Mouse (Mus musculus) megakaryocyte, adult 5-6 weeks (primary cell): ENCODE results near the gene Rptor. TPM values are rescaled to one million over a fixed set of nuclear protein-coding genes. Genes with fewer than 3 reads are reported as not detected.
"Not testable (repeated sequence)": the region's sequence is repeated elsewhere in the genome, so short reads cannot be mapped to it uniquely, and the experiment has no call there.

Experiments used
- ATAC-seq: 2 replicates; pipeline ENCODE4 v1.8.0; 2016; ENCODE audit warnings: mild to moderate bottlenecking, inconsistent platforms; ENCODE audit not compliant: poor library complexity, severe bottlenecking
- total RNA-seq, 2 experiments: library from RNA; stranded (forward) in 1 of 2; stranded (reverse) in 1 of 2; fragments of 153-499, 151-499 nt in 1 of 2; fragments of 221-1000, 200-1000 nt in 1 of 2; gene quantifications; 2 replicates each; pipeline versions ENCODE4 v1.2.3 to v1.2.4; 2015 to 2017

The Rptor gene
- total RNA-seq, 2 experiments from 2014 or later, result 7.1 to 11.8 TPM

- ATAC-seq, result no peak
Measured at GRCm38 (mm10) chr11:119644612-119645379, 42.1 kb downstream of the Rptor start.

GRCm38 (mm10) chr11:119650456-119650855 lies 47.8 kb downstream of the Rptor start:
- no peak for ATAC-seq

GRCm38 (mm10) chr11:119653336-119653735 lies 50.6 kb downstream of the Rptor start:
- no peak for ATAC-seq

DNA sequence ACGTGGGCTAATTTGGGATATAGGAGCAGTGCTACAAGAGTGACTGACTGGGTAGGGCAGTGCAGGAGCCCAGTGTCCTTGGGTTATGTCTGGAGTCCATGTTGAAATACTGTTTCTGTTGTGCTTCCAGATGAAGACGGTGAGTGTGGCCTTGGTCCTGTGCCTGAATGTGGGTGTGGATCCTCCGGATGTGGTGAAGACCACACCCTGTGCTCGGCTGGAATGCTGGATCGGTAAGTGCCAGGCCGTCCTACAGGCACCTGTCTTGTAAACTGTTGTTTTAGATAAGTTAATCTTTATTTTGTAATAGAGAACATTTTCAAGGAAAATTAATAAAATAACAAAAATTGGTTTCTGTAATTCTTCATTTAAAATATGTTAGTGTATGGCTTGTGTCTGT lies 54.8 kb downstream of the Rptor start:
- no peak for ATAC-seq

- ATAC-seq, result no peak
Measured at GRCm38 (mm10) chr11:119659296-119659695, 56.6 kb downstream of the Rptor start.

DNA sequence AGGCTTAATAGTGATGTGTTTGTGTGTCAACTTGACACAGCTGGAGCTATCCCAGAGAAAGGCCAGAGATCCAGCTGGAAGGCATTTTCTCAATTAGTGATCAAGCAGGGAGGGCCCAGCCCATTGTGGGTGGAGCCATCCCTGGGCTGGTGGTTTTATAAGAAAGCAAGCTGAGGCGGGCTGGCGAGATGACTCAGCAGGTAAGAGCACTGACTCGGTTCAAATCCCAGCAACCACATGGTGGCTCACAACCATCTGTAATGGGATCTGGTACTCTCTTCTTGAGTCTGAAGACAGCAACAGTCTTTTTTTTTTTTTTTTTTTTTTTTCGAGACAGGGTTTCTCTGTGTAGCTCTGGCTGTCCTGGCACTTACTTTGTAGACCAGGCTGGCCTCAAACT lies 58.8 kb downstream of the Rptor start:
- not testable (repeated sequence) for ATAC-seq

DNA sequence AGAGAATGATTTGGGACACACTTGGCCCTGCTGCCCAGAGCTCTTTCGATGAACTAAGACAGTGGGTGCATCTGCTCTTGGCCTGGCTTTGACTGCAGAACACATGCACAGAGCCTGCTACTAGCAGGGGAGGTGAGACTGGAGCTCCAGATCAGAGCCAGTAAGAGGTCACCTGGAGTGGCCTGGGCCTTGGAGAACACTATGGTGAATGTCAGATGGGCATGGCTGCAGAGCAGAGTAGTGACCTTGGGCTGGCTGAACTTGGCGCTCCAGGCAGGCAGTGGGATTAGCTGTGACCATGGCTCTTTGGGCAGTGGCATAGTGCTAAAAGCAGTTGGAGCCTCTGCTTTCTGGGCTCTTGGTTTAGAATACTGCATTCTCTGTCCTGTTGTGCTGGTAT lies 61.2 kb downstream of the Rptor start:
- no peak for ATAC-seq

GRCm38 (mm10) chr11:119664678-119665307 lies 62.1 kb downstream of the Rptor start:
- ATAC-seq, result no peak

GRCm38 (mm10) chr11:119665308-119665702 lies 62.6 kb downstream of the Rptor start:
- ATAC-seq, result no peak

- no peak for ATAC-seq
Measured at GRCm38 (mm10) chr11:119666567-119667108, 63.9 kb downstream of the Rptor start.

DNA sequence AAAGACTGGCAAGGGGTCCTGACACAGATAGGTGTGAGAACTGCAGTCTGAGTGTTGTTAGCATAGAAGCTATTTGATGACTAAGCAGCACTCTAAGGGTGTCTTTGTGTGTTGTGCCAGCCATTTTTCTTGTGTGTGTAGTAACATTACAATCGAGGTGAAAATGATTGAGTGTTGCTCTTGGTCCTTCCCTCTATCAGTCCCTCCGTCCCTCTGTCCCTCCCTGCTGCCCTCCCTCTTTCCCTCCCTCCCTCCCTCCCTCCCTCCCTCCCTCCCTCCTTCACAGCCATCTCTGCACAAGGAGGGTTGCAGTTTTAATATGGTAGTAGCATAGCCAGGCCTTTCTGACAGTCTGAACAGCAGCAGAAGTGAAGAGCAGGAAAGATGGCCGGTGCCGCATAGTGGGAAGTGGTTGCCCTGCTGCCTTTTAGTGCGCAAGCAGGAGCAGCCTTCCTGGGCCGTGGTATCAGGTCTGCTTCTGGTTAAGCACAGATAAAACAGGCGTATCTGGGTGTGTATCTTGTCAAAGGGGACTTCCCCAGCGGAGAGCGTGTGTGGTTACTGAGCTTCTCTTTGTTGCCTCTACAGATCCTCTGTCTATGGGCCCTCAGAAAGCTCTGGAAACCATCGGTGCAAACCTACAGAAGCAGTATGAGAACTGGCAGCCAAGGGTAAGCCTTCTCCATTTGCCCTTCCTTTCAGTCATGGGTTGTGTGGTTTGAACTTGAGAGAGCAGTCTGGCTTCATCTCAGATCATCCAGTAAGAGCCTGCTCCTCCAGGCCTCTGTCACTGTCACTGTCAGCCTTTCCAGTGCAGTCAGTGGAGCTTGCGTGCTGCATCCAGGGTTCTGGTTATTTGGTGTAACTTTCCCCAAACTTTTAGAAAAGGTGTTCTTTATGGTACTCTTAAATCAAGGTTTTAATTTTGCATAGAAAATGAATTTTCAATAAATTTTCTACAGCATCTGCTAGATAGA lies 68.3 kb downstream of the Rptor start:
- peak; percentile 94 for ATAC-seq

DNA sequence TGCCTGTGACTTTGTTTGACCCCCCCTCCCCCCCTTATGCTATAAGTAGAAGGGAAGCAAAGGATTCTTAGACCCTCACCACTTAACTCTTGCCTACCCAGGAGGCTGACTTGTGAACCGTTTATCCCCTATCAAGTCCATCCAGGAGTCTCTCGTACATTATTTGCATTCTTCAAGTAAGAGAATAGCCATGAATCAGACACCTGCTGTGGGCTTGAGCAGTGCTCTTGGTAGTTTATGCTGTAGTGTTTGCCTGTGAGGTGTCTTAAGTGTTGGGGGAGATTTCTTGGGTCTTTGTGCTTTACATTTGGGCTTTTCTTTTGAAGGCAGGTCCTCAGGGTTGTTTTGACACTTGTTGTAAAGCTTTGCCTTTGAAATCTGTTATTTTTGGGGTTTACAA lies 69.3 kb downstream of the Rptor start:
- ATAC-seq, result no peak

GRCm38 (mm10) chr11:119672775-119673174 lies 70.1 kb downstream of the Rptor start:
- no peak for ATAC-seq

DNA sequence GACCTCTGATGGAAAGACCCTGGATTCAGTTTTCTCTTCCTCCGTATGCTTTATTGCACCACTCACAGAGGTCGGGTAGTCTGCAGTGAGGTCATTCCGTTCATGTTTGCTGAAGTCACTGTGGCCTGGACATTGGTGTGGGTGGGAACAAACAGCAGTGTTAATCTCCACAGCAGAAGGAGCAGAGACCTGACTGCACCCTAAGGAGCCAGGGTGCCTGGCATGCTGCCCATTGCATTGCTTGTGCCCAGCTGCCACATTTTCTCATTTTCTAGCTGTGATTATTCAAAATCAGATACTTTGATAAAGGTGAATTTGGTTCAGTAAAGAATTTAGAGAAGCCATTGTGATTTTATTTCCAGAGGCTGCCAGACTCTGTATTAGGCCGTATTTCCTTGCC lies 72.1 kb downstream of the Rptor start:
- ATAC-seq, result no peak

DNA sequence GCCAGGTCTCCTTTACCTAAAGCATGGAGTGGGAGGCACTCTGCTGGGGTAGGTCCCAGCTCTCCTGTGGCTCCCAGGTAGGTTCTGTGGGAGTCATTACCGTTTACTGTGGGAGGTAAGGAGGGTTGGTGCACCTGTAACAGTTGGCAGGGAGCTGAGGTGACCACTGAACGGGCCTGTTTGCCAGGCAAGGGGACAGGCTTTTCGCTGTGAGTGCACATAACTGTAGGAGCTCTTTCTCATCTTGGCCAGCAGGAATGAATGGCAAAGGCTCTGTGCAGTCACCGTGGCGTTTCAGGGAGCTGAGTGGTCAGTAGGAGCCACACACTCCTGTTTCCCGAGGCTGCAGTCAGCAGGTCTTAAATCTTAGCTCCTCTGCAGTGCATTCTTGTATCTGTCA lies 72.8 kb downstream of the Rptor start:
- no peak for ATAC-seq

DNA sequence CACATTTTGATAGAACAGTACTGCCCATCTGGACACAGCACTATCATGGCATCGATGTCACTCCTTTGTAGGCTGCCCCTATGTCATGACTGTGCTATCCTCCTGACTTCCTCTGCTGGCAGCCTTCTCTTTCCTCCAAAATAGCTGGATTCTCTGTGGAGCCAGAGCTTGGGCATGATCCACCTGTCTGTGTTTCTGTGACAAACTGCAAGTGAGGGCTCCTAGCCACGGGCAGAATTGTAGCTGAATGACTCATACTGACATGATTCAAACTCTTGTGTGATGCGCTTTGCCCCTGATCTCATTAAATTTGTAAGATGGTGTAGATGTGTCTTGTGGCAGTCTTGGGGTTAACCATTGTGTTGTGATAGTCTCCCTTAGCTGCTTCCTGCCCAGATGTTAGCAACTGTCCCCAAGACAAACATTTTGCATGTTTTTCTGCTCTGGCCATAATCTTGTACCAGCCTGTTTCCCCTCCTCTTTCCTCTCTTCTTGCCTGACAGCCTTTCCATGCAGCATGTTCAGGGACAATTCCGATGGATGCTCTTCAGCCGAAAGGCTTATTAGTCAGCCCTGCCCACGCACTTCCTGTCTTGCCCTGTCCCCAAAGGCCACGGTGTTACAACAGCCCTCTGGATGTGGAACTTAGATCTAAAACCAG lies 74.2 kb downstream of the Rptor start:
- ATAC-seq, result peak; percentile 74

DNA sequence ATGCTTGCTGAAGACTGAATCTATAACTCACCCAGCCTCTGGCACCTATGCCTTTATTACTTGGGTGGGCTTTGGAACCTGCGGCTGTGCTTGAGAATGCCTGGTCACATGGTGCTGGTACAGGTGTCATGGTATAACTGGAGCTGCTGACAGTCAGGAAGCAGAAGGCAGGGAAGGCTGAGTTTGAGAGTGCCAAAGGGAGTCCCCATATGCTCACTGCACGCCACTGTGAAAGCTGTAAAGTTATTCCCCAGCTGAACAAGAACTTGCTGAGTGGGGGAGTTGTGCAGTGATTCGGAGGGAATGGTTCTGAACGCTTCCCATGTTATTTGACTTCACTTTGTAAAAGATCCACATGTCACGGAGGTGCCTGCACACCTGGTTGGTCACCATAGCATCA lies 75.7 kb downstream of the Rptor start:
- ATAC-seq, result no peak

GRCm38 (mm10) chr11:119680735-119681134 lies 78.0 kb downstream of the Rptor start:
- ATAC-seq, result no peak

DNA sequence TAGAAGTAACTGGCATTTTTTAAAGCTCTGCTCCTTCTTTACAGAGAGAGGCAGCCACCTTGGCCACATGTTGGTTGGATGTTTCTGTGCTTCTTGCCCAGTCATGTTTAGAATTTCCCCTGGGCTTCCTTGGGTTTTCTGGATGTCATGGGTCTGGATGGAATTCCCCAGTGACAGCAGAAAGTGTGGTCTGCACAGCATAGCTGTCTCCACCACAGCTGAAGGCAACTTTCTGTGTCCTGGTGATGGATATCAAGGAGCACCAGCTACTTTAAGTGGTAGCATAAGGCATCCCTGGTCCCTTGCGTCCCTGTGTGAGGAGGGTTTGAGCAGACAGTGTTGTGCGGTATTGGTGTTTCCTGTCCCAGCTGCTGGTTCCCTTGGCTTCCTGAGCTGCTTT lies 79.6 kb downstream of the Rptor start:
- no peak for ATAC-seq

GRCm38 (mm10) chr11:119683796-119684195 lies 81.1 kb downstream of the Rptor start:
- no peak for ATAC-seq

GRCm38 (mm10) chr11:119685477-119685876 lies 82.8 kb downstream of the Rptor start:
- ATAC-seq, result no peak
